Mouse (Mus musculus): ENCODE results near the gene Slc30a1.
A peak's percentile ranks its signal among the peaks of the same experiment; 100 is the strongest.

The Slc30a1 gene

GRCm38 (mm10) chr1:191932986-191933632, 26.5 kb downstream of the Slc30a1 start:
- peak; percentile 31; the same call in 1 of the 2 replicates for ATAC-seq (ENCODE audit: insufficient number of reproducible peaks, low FRiP score, low TSS enrichment)

GRCm38 (mm10) chr1:191943638-191944037, 37.1 kb downstream of the Slc30a1 start:
- ATAC-seq (ENCODE audit: insufficient number of reproducible peaks, low FRiP score, low TSS enrichment), result no peak

- no peak for ATAC-seq (ENCODE audit: insufficient number of reproducible peaks, low FRiP score, low TSS enrichment)
These were observed 38.8 kb downstream of the Slc30a1 start for GRCm38 (mm10) chr1:191945341-191945740.

GRCm38 (mm10) chr1:191945756-191946155, 39.2 kb downstream of the Slc30a1 start:
- ATAC-seq (ENCODE audit: insufficient number of reproducible peaks, low FRiP score, low TSS enrichment), result no peak

- ATAC-seq (ENCODE audit: insufficient number of reproducible peaks, low FRiP score, low TSS enrichment), result no peak
These were observed 39.7 kb downstream of the Slc30a1 start for GRCm38 (mm10) chr1:191946261-191946660.

GRCm38 (mm10) chr1:191946835-191947234, 40.3 kb downstream of the Slc30a1 start:
- ATAC-seq (ENCODE audit: insufficient number of reproducible peaks, low FRiP score, low TSS enrichment), result no peak

- no peak for ATAC-seq (ENCODE audit: insufficient number of reproducible peaks, low FRiP score, low TSS enrichment)
These were observed 41.2 kb downstream of the Slc30a1 start for GRCm38 (mm10) chr1:191947796-191948195.

GRCm38 (mm10) chr1:191948600-191948999, 42.0 kb downstream of the Slc30a1 start:
- ATAC-seq (ENCODE audit: insufficient number of reproducible peaks, low FRiP score, low TSS enrichment), result no peak

GRCm38 (mm10) chr1:191950611-191951010, 44.0 kb downstream of the Slc30a1 start:
- ATAC-seq (ENCODE audit: insufficient number of reproducible peaks, low FRiP score, low TSS enrichment), result no peak

GRCm38 (mm10) chr1:191952733-191953335, 46.3 kb downstream of the Slc30a1 start:
- no peak for ATAC-seq (ENCODE audit: insufficient number of reproducible peaks, low FRiP score, low TSS enrichment)

GRCm38 (mm10) chr1:191955101-191955500, 48.5 kb downstream of the Slc30a1 start:
- ATAC-seq (ENCODE audit: insufficient number of reproducible peaks, low FRiP score, low TSS enrichment), result no peak

- ATAC-seq (ENCODE audit: insufficient number of reproducible peaks, low FRiP score, low TSS enrichment), result no peak
These were observed 49.7 kb downstream of the Slc30a1 start for GRCm38 (mm10) chr1:191956261-191956660.

GRCm38 (mm10) chr1:191956871-191957270, 50.3 kb downstream of the Slc30a1 start:
- ATAC-seq (ENCODE audit: insufficient number of reproducible peaks, low FRiP score, low TSS enrichment), result peak; percentile 17; the same call in 1 of the 2 replicates

GRCm38 (mm10) chr1:191957321-191957720, 50.8 kb downstream of the Slc30a1 start:
- no peak for ATAC-seq (ENCODE audit: insufficient number of reproducible peaks, low FRiP score, low TSS enrichment)

- no peak for ATAC-seq (ENCODE audit: insufficient number of reproducible peaks, low FRiP score, low TSS enrichment)
These were observed 54.4 kb downstream of the Slc30a1 start for GRCm38 (mm10) chr1:191960946-191961345.
